Mouse (Mus musculus) embryonic fibroblast, embryonic 13.5 days (primary cell): ENCODE results near the gene Cobl.

ENCODE experiments used
- CTCF ChIP-seq: IDR thresholded peaks from 2 replicates; pipeline ENCODE4 v1.5.1; 2011; ENCODE audit warnings: mild to moderate bottlenecking, control low read depth, low read length, moderate library complexity, borderline replicate concordance; ENCODE audit not compliant: insufficient read depth
- POLR2A ChIP-seq: IDR thresholded peaks from 2 replicates; pipeline ENCODE4 v1.6.1; 2011; ENCODE audit warnings: low read depth, mild to moderate bottlenecking, control low read depth, low read length, moderate library complexity

GRCm38 (mm10) chr11:12350086-12350485 is 114.7 kb downstream of the Cobl start:
- TF ChIP-seq CTCF (no peak), POLR2A (no peak)
